Comparison of ENCODE assay signal across 8 mouse cellular contexts in genomic region chr2:29573591-29573990, GRCm38 (mm10). TPM values are rescaled to one million over a fixed set of nuclear protein-coding genes. Genes with fewer than 3 reads are reported as not detected.
DNase-seq lines count a peak whose midpoint lies in the region; ATAC-seq and TF ChIP-seq lines count a peak whose summit lies in the region.

No protein-coding gene starts in this region.

- peak; percentile 48 for DNase-seq in kidney, adult 18-20 months
- DNase-seq in kidney, adult 11 months: no peak
- peak; percentile 24 for DNase-seq in Patski (ENCODE audit: low read depth, low spot score)
- DNase-seq in fibroblast of lung, adult 2 months (ENCODE audit: low read depth): peak; percentile 12
- peak; percentile 87 for DNase-seq in kidney, postnatal 4 days
- DNase-seq in cerebellum, postnatal 25 days: no peak
- no peak for DNase-seq in frontal cortex, postnatal 25 days (ENCODE audit: low spot score in 2 of 2)

- H3K4me3 ChIP-seq in myocyte: no peak overlapping the region

- no peak for TF ChIP-seq POLR2A in myocyte (IDR thresholded peaks at IDR 0.05; ENCODE audit: insufficient read length, low read depth)

- TF ChIP-seq CTCF in Patski (IDR thresholded peaks at IDR 0.05): no peak

- CTCF ChIA-PET in Patski (lab: Charles Lee): interaction anchor here (1.4 kb wide), 1 partner anchor 19 kb away, joined by 3 read pairs; no protein-coding TSS in a partner anchor

- no peak overlapping the region for H3K4me2 ChIP-seq in myocyte (ENCODE audit: low read depth)

- in situ Hi-C loops in Patski (cut with MboI; ENCODE audit: low pct_unique_long_range_greater_than_20kb): no loop called here

- no peaks in the 10 kb centered on the region for H3K79me2 ChIP-seq in myocyte (ENCODE audit: control insufficient read depth, insufficient read depth)

- POLR2A ChIA-PET in Patski (lab: Charles Lee): no interaction called here

- H3ac ChIP-seq in myocyte (ENCODE audit: control insufficient read depth, insufficient read length): no peak overlapping the region

- H3K36me3 ChIP-seq in myocyte (ENCODE audit: control insufficient read depth, insufficient read depth): no peaks in the 10 kb centered on the region

- H3K27me3 ChIP-seq in Patski (peaks cover 21% of the 10 kb centered on the region), myocyte (ENCODE audit: control insufficient read depth, insufficient read depth, insufficient read length) (peaks cover 30% of the 10 kb centered on the region)

- ATAC-seq in Patski: no peak

TF ChIP-seq in myocyte, 11 proteins besides CTCF, POLR2A, EP300 and RAD21:
- TF ChIP-seq SRF (IDR thresholded peaks at IDR 0.05; ENCODE audit: control insufficient read depth, insufficient read length, low read depth) (no peak), REST (IDR thresholded peaks at IDR 0.05; ENCODE audit: insufficient read depth, insufficient read length) (peak; percentile 100), MAX (IDR thresholded peaks at IDR 0.05; ENCODE audit: low read depth) (peak; percentile 58)
TF ChIP-seq in myocyte: peak in this region for 2.

RNA-seq across cellular contexts. Expression of gene Rapgef1, which starts 45.9 kb away (rescaled TPM):
- 45.4 TPM for polyA plus RNA-seq in Patski (2021)
- 74.5 TPM for polyA plus RNA-seq in myocyte (2012; fragmentation: generic; extraction: Trizol)

Comparison
In these comparisons a context has a peak if more than half of its experiments do, and no peak if none do; other contexts are left out.
1. DNase-seq: peak in kidney, adult 18-20 months (single experiment), Patski (single experiment), fibroblast of lung, adult 2 months (single experiment) and kidney, postnatal 4 days (2 of 2); none in kidney, adult 11 months (single experiment), cerebellum, postnatal 25 days (0 of 2) and frontal cortex, postnatal 25 days (0 of 2).